Mouse (Mus musculus) intestine, embryonic 16.5 days (tissue): ENCODE measurements at regions not wholly inside any gene's neighbourhood (a gene's known extent, or its start where the extent isn't known, plus 50 kb on each side); places are given as distances from the start of the nearest gene placed in this dataset.

ENCODE experiments used
- ATAC-seq: fragments of 200-750 bp; cut with Nextera tagmentation; 2 replicates; pipeline ENCODE4 v1.8.0; 2017; ENCODE audit warnings: moderate TSS enrichment, moderate library complexity
- H3K27ac ChIP-seq: fragments of 300-500 bp; sonication (generic); 2 replicates; pipeline ENCODE4 v1.5.1; 2014; ENCODE audit warnings: mild to moderate bottlenecking, low read length
- H3K27me3 ChIP-seq: fragments of 300-500 bp; sonication (generic); replicated peaks from 2 replicates; pipeline ENCODE4 v1.6.1; 2014; ENCODE audit warnings: low read length, control low read depth, mixed read lengths; ENCODE audit not compliant: control insufficient read depth, insufficient read depth
- H3K36me3 ChIP-seq: fragments of 300-500 bp; sonication (generic); 2 replicates; pipeline ENCODE4 v1.6.1; 2014; ENCODE audit warnings: low read length, control low read depth; ENCODE audit not compliant: control insufficient read depth, insufficient read depth
- H3K4me1 ChIP-seq: fragments of 300-500 bp; sonication (generic); 2 replicates; pipeline ENCODE4 v1.6.1; 2014; ENCODE audit warnings: low read length, control low read depth, mixed read lengths; ENCODE audit not compliant: control insufficient read depth, insufficient read depth
- H3K4me2 ChIP-seq: fragments of 300-500 bp; sonication (generic); 2 replicates; pipeline ENCODE4 v1.6.1; 2014; ENCODE audit warnings: low read depth, low read length, control low read depth
- H3K4me3 ChIP-seq: fragments of 300-500 bp; sonication (generic); 2 replicates; pipeline ENCODE4 v1.5.1; 2014; ENCODE audit warnings: mild to moderate bottlenecking, low read length
- H3K9ac ChIP-seq: fragments of 300-500 bp; sonication (generic); 2 replicates; pipeline ENCODE4 v1.6.1; 2014; ENCODE audit warnings: low read depth, low read length
- H3K9me3 ChIP-seq: fragments of 300-500 bp; sonication (generic); 2 replicates; pipeline ENCODE4 v1.6.1; 2016; ENCODE audit warnings: low read length, control low read depth; ENCODE audit not compliant: control insufficient read depth
- WGBS: fragments of 180-500 bp; shearing (Covaris S2); extraction: QIAGEN DNeasy Blood & Tissue Kit; methylation state at CpG from one replicate; pipeline ENCODE4 v1.1.7; 2014; 5-methylcytosine and 5-hydroxymethylcytosine counted together

DNA sequence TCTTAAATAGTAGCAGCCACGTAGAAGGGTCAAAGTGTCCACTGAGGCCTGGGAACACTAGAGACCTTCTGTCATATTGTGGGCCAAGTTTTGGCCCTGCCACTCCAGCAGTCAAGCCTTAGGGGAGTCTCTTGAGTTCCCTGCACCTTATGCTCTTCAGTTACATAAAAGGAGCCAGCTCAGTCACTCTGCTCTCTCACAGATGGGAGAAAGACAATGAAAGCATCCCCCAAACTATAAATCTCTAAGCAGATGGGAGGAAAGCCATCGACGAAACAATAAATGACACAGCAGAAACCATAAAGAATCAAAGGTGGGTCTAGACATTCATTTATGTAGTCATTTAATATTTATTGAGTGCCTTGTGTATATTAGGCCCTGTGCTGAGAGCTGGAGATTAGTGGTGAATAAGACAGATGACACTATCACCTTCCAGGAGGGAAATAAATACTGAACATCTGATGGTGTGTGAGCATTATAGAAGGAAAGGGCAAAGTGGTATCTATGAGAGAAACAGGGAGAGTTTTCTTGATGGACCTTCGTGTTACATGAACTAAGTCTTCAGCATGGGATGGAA, 137.5 kb upstream of the Synpr start:
- H3K27ac ChIP-seq = no peak overlapping the region
- WGBS = 80% methylated on average over 4 of the region's 4 CpGs
- no peaks in the 10 kb centered on the region for H3K36me3 ChIP-seq
- no peak for ATAC-seq
- no peaks in the 10 kb centered on the region for H3K27me3 ChIP-seq
- no peak overlapping the region for H3K4me3 ChIP-seq
- H3K4me2 ChIP-seq = no peak overlapping the region
- no peaks in the 10 kb centered on the region for H3K4me1 ChIP-seq
- H3K9ac ChIP-seq = no peak overlapping the region
- no peaks in the 10 kb centered on the region for H3K9me3 ChIP-seq

DNA sequence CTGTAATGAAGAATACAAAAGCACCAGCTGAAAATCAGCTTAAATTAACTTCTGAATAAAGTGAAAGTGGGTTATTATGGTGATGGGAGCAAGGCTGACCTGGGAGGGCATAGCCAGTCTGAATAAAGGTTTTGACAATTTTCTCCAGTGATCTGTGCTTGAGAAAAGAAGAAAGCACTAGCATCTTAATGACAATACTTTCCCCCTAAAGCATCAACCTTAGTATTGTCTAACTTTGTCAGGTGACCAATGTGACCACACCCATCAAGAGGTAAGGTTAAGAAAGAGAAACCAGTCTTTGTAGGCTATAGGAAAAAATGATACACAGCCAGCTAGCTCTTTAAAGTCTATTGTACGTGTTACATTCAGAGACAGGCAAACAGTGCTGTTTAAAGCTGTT, 135.0 kb upstream of the Synpr start:
- no peak for ATAC-seq
- H3K4me1 ChIP-seq = no peaks in the 10 kb centered on the region
- no peak overlapping the region for H3K9ac ChIP-seq
- no peak overlapping the region for H3K4me2 ChIP-seq
- no peak overlapping the region for H3K27ac ChIP-seq
- no peak overlapping the region for H3K4me3 ChIP-seq
- 72% methylated on average over 1 of the region's 1 CpGs for WGBS
- no peaks in the 10 kb centered on the region for H3K27me3 ChIP-seq
- no peaks in the 10 kb centered on the region for H3K36me3 ChIP-seq
- no peaks in the 10 kb centered on the region for H3K9me3 ChIP-seq

DNA sequence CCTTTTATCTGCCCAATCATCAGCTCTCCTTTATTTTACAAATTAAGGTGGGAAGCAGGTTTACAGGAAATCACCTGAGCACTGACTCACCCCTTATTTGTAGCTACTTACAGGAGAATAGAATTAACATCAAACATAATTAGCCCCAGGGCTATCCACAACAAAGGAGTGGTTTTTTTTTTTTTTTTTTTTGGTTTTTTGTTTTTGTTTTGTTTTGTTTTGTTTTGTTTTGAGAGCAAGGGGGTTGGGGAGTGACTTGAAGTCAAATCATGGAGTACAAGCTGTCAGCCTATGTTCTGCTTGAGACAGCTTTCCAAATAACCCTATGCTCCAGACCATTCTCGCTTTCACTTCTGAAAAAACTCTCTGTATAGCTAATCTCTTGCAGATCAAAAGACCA, 132.9 kb upstream of the Synpr start:
- H3K4me2 ChIP-seq = no peak overlapping the region
- no peaks in the 10 kb centered on the region for H3K4me1 ChIP-seq
- no peaks in the 10 kb centered on the region for H3K9me3 ChIP-seq
- no peak overlapping the region for H3K27ac ChIP-seq
- WGBS = 74% methylated on average over 1 of the region's 1 CpGs
- H3K27me3 ChIP-seq = no peaks in the 10 kb centered on the region
- H3K9ac ChIP-seq = no peak overlapping the region
- no peak overlapping the region for H3K4me3 ChIP-seq
- no peak for ATAC-seq
- no peaks in the 10 kb centered on the region for H3K36me3 ChIP-seq

DNA sequence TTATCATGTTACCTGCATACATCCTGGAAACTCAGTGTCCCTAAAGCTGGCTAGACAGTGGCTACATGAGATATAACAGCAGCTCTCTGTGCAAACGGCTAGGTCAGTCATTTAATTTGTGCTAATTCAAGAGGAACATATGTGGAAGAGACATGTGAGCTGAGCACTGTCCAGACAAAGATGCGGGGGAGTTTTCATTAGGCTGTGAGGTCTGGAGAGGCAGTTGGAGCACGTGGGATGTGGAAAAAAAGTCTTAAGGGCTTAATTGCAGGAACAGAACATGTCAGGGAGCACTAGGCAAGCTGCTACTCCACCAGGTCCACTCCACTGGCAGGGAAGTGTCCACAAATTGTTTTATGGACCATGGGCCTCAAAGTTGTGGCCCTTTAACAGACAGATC, 108.4 kb upstream of the Synpr start:
- Histone ChIP-seq H3K27ac (no peak overlapping the region), H3K4me3 (no peak overlapping the region), H3K27me3 (no peaks in the 10 kb centered on the region), H3K9me3 (no peaks in the 10 kb centered on the region), H3K4me2 (no peak overlapping the region), H3K36me3 (no peaks in the 10 kb centered on the region), H3K9ac (no peak overlapping the region), H3K4me1 (no peaks in the 10 kb centered on the region)
- WGBS = 64% methylated on average over 3 of the region's 3 CpGs
- no peak for ATAC-seq

DNA sequence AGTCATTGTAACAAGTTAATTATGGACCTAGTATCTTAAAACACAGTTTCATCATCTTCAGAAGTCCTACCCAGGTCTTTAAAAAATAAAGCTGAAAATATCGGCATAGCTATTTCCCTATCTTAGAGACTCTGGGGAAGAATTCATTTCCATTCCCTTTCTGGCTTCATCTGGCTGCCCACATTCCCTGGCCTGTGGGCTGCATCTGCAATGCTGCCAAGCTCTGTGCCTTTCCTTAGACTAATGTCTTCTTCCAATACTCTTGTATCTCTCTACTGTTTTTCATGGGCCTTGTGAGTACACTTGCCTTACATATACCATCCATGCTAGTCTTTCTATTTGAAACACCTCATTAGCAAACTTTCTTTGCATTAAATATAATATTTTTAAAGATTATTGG, 106.7 kb upstream of the Synpr start:
- H3K36me3 ChIP-seq = no peaks in the 10 kb centered on the region
- WGBS = 100% methylated on average over 1 of the region's 1 CpGs
- H3K4me1 ChIP-seq = no peaks in the 10 kb centered on the region
- H3K9ac ChIP-seq = no peak overlapping the region
- H3K27ac ChIP-seq = no peak overlapping the region
- H3K9me3 ChIP-seq = no peaks in the 10 kb centered on the region
- no peak for ATAC-seq
- H3K4me2 ChIP-seq = no peak overlapping the region
- no peak overlapping the region for H3K4me3 ChIP-seq
- H3K27me3 ChIP-seq = no peaks in the 10 kb centered on the region

DNA sequence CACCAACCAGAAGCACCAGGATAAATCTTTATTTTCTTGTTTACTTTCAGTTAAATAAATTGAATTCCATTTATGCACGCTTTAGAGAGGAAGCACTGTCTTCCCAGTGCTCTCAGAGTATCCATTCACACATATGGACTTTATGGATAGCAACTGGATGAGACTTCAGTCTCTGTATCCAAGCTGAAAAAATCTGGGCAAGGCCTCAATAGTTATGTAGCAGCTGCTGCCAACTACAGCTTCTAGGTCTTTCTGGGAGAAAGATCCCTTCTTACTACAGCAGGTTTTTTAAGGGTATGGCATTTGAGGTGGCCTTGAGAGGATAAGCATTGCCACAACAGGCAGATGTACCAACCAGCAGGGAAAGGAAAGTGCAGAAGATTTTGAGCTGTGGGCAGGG, 93.8 kb upstream of the Synpr start:
- no peak for ATAC-seq
- Histone ChIP-seq H3K9ac (no peak overlapping the region), H3K27ac (no peak overlapping the region), H3K27me3 (no peaks in the 10 kb centered on the region), H3K9me3 (no peaks in the 10 kb centered on the region), H3K4me3 (no peak overlapping the region), H3K4me1 (no peaks in the 10 kb centered on the region), H3K4me2 (no peak overlapping the region), H3K36me3 (no peaks in the 10 kb centered on the region)
- WGBS = 60% methylated on average over 1 of the region's 1 CpGs

DNA sequence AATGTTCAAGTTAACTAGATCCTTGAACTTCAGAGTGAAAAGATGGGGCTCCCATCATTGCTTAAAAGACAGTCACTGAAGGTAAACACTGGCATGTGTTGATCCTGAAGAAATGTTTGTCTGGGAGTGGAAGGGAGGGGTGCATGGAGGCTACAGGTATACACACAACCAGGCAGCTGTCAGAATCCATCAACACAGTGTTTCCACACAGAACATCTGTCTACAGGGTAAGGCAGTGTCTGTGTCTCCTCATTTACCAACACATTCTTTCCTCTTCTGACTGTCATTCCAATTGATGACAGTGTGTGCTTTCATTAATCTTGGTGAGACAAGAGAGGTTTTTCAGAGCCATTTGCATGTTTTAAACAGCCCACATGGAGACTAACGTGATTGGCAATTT, 91.8 kb upstream of the Synpr start:
- no peak for ATAC-seq
- Histone ChIP-seq H3K9ac (no peak overlapping the region), H3K4me3 (no peak overlapping the region), H3K27me3 (no peaks in the 10 kb centered on the region), H3K4me2 (no peak overlapping the region), H3K4me1 (no peaks in the 10 kb centered on the region), H3K36me3 (no peaks in the 10 kb centered on the region), H3K9me3 (no peaks in the 10 kb centered on the region), H3K27ac (no peak overlapping the region)
- 49% methylated on average over 1 of the region's 1 CpGs for WGBS

DNA sequence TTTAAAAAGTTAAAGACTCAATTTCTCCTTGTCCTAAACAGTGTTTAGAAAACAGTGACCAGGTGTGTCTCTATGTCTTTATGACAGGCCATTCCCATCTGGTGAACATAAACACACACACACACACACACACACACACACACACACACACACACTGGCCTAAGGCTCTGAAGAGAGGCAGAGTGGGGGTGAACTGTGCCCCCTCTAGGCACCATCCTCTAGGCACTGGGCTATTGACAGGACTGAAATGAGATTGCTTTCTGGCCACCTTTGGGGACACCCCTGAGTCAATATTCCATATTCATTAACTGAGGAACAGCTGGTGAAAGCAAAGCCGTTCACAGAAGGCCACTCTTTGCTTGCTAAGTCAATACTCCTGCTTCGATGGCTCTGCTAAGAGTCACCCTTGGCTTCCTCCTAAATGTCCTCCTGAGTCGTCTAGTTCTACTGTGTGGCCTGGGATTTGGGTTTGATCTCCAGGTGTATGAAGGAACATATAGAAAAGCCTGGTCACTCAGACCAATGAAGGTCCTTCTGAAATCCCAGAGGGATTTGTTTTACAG, 87.2 kb upstream of the Synpr start:
- no peaks in the 10 kb centered on the region for H3K9me3 ChIP-seq
- H3K9ac ChIP-seq = no peak overlapping the region
- no peaks in the 10 kb centered on the region for H3K27me3 ChIP-seq
- 47% methylated on average over 3 of the region's 3 CpGs for whole genome bisulfite sequencing
- no peak overlapping the region for H3K4me3 ChIP-seq
- no peak overlapping the region for H3K27ac ChIP-seq
- H3K4me1 ChIP-seq = no peaks in the 10 kb centered on the region
- peak; percentile 33 for ATAC-seq
- H3K36me3 ChIP-seq = no peaks in the 10 kb centered on the region
- no peak overlapping the region for H3K4me2 ChIP-seq

DNA sequence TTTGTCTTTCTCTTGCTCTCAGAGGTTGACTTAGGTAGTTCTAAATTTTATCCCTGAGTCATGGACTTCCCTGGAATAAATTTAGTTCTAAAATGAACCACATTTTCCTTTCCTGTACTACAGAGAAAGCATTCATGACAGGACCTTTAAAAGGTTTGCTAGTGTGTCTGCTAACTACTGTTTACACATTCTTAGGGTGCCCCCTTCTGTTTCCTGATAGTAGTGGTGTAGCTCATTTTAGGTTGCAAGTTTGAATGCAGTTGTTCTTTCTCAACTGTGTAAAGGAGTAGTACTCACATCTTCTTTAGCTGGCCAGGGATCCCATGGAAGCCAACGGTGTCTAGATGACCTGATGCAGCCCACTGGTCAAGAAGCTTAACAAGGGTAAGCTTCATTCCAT, 86.1 kb upstream of the Synpr start:
- Histone ChIP-seq H3K27ac (no peak overlapping the region), H3K36me3 (no peaks in the 10 kb centered on the region), H3K4me2 (no peak overlapping the region), H3K27me3 (no peaks in the 10 kb centered on the region), H3K4me1 (no peaks in the 10 kb centered on the region), H3K4me3 (no peak overlapping the region), H3K9me3 (no peaks in the 10 kb centered on the region), H3K9ac (no peak overlapping the region)
- WGBS = 50% methylated on average over 1 of the region's 1 CpGs
- ATAC-seq = no peak

DNA sequence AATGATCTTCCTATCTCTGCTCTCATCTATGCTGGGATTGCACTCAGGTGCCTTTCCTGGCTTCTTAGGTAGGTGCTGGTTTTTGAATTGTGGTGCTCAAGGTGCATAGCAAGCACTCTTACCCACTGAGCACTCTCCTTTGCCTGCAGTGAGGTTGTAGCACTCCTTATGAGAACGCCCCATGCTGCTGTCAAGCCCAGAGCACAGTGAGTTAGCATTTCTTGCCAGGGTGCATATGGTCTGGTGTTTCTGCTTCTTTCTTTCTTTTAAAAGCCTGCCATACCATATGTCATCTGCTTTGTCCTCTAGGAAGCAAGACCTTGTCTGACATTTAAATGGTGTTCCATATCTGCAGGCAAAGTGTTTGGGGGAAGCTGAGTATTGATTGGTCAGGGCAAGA, 71.9 kb upstream of the Synpr start:
- Histone ChIP-seq H3K27me3 (no peaks in the 10 kb centered on the region), H3K4me3 (no peak overlapping the region), H3K36me3 (no peaks in the 10 kb centered on the region), H3K4me1 (no peaks in the 10 kb centered on the region), H3K4me2 (no peak overlapping the region), H3K9me3 (no peaks in the 10 kb centered on the region), H3K9ac (no peak overlapping the region), H3K27ac (no peak overlapping the region)
- WGBS = 55% methylated on average over 1 of the region's 1 CpGs
- ATAC-seq = no peak
